Mouse (Mus musculus) small intestine, adult 2 months (tissue): ENCODE measurements at regions not wholly inside any gene's neighbourhood (a gene's known extent, or its start where the extent isn't known, plus 50 kb on each side); places are given as distances from the start of the nearest gene placed in this dataset.

Experiments
- CTCF ChIP-seq: fragments of 200-500 bp; IDR thresholded peaks from 2 replicates; pipeline ENCODE4 v1.5.1; 2012; ENCODE audit warnings: low read depth, mild to moderate bottlenecking, control low read depth, inconsistent platforms, low read length, moderate library complexity, mixed read lengths; ENCODE audit not compliant: insufficient replicate concordance, insufficient read length; ENCODE audit errors: extremely low read depth
- POLR2A ChIP-seq: fragments of 200-500 bp; IDR thresholded peaks from 2 replicates; pipeline ENCODE4 v1.6.1; 2012; ENCODE audit warnings: low read depth, mild to moderate bottlenecking, control low read depth, inconsistent platforms, low read length, moderate library complexity

DNA sequence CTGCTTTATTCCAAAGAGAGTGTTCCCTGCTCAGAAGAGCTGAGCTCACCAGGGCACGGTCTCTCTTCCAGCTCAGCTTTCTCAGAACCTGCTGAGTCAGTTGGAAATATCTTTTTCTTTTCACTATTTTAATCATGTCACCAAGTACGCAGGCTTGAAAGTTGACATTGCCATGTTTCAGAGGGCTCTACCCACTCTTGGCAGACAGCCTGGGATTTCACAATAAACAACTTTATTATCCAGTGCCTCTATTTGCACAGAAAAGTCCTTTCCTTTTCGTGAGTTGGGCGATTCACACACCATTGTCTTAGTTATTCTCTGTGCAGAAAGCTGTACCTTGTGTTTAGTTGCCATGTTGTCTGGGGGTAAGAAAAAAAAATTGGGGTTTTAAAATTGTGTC lies 54.0 kb upstream of the Pabpc6 start:
- TF ChIP-seq CTCF (no peak), POLR2A (no peak)
